Mouse (Mus musculus): ENCODE data around the gene Abcd2.

GRCm38 (mm10) chr15:91192223-91192598 is 612 bp upstream of the Abcd2 start:
- TF ChIP-seq CTCF (conservative IDR thresholded peaks at IDR 0.05; ENCODE audit: low read length) (no peak), NANOG (IDR thresholded peaks at IDR 0.05; ENCODE audit: borderline replicate concordance, low read length) (no peak)
